Mouse (Mus musculus) G1E (cell line): ENCODE measurements around the gene Vps39.

Source experiments
- CTCF ChIP-seq: IDR thresholded peaks from 2 replicates; pipeline ENCODE4 v1.5.1; 2012; ENCODE audit warnings: low read depth, low read length, inconsistent platforms, mixed read lengths
- GATA1 ChIP-seq: IDR thresholded peaks from 2 replicates; pipeline ENCODE4 v1.6.1; 2012; ENCODE audit warnings: borderline replicate concordance, low read length, inconsistent platforms, mixed read lengths
- GATA2 ChIP-seq: IDR thresholded peaks from 2 replicates; pipeline ENCODE4 v1.6.1; 2012; ENCODE audit warnings: low read depth, low read length, inconsistent platforms, borderline replicate concordance
- POLR2AphosphoS5 ChIP-seq: IDR thresholded peaks from 2 replicates; pipeline ENCODE4 v1.6.1; 2012; ENCODE audit warnings: low read depth, low read length, inconsistent platforms; ENCODE audit not compliant: insufficient replicate concordance
- TAL1 ChIP-seq: conservative IDR thresholded peaks from 2 replicates; pipeline ENCODE4 v1.6.1; 2012; ENCODE audit warnings: low read depth, low read length, inconsistent platforms, mixed read lengths

DNA sequence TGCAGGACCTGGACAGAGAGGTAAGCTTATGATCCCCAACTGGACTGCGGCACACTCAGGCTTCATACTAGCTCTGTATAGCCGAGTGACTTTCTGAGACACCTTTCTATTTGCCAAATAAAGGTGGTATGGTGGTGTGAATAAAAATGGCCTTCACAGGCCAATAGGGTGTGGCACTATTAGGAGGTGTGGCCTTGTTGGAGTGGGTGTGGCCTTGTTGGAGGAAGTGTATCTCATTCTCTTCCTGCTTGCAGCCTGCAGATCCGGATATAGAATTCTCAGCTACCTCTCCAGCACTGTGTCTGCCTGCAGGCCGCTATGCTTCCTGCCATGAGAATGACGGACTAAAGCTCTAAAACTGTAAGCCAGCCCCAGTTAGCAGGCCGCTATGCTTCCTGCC lies 51.9 kb downstream of the Vps39 start:
- no peak for TF ChIP-seq CTCF
- TF ChIP-seq TAL1 = no peak
- TF ChIP-seq POLR2AphosphoS5 = no peak
- TF ChIP-seq GATA1 = no peak
- TF ChIP-seq GATA2 = no peak
